Mouse (Mus musculus) right cerebral cortex, postnatal 14 days (tissue): ENCODE measurements around the gene Cast.

Experiments
- DNase-seq: peaks from one replicate; pipeline ENCODE4 v3.0.0; 2022

Gene Cast

DNA sequence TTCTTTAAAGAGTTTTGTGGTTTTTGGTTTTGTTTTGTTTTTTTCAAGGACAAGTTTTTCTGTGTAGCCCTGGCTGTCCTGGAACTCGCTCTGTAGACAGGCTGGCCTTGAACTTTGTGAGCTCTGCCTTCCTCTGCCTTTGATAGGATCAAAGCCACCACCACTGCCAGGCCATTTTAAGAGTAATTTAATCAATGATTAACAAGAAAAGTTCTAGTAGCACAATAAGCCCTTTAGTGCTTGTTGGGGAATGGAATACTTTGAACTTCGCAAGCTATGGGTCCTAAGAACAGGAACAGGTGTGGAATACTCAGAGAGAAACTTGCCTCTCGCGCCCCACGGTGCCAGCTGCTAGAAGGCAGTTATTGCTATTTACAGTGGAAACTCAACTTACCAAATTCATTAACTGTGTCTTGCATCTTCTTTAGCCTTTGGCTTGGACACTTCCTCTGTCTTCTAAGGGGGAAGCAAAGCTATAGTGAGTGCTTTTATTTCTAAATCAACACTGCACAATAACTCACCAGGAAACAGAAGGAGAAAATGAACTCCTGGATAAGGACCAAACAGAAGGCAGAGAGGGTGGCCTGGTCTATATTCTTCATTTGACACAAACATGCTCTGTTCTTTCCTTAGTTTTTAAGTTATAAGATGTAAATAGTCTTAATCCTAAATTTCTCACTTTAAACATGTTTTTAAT, 113.0 kb downstream of the Cast start:
- DNase-seq: no peak
